Mouse (Mus musculus) kidney, adult 11 months (tissue): Measurements from ENCODE around the gene Fstl5.
"Not testable (repeated sequence)": the region's sequence is repeated elsewhere in the genome, so short reads cannot be mapped to it uniquely, and the experiment has no call there.

Experiments used
- DNase-seq: peaks from one replicate; pipeline ENCODE4 v3.0.0; 2022

Fstl5 gene

DNA sequence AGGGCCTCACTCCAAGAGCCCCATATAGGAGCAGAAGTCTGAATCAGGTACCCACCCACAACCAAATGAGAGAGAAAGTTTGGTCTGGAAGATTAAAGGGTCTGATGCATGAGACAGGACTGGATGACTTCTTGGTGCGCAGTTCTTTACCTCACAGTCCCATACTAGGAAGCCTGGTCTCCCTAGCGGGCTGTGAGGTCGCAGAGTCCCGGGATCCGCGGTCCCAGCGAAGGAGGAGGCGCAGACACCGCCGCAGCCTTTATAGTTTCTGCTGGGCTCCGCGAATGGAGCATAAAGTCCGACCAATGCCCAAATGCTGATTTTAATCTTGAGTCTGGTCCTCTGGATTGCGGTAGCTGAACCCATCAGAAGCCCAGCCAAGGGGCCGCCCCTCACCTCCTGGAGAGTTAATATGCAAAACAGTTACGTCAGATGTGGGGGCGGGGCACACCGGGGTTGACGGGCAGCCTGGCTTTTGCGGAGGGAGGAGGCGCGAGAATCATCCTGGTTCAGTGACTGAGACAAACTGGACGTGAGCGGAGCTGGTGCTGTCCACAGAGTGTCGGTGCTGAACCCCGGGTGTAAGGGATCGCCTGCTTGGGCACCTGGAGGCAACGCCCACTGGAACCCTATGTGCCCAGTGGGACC lies at the start of gene Fstl5:
Gene Fstl5, plus strand, starts transcription at position 211 of the 648 bp plus-strand sequence.
- DNase-seq = peak; percentile 11

DNA sequence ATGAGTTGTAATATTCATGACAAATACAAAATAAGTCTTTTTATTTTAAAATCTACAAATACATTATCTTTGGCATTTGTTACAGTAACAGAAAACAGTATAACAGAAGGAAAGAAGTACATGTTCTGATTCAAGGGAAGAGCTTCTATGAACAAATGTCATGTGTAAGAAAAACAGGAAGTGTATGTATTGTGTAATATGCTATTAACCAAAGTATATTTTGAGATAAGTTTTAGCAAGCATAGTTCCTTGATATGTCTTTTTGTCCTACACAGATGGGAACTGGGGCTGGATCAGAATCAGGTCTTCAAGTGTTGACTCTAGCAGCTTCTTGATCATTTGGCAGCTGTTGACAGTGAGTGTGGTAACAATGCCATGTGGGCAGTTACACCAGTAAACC lies 48.5 kb upstream of the Fstl5 start:
- DNase-seq = no peak

DNA sequence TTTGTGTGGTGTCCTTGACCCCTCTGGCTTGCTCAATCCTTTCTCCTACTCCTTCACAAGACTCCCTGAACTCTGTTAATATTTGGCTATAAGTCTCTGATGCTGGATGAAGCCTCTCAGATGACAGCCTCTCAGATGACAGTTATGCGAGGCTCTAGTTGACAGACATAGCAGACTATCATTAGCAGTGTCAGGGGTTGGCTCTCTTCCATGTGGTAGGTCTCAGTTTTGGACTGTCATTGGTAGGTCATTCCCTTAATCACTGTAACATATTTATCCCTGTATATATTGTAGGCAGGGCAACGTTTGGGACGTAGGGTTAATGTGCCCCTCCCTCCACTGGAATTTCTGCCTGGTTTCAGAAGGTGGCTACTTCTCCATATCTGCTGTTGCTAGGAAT lies 22.9 kb upstream of the Fstl5 start:
- no peak for DNase-seq

DNA sequence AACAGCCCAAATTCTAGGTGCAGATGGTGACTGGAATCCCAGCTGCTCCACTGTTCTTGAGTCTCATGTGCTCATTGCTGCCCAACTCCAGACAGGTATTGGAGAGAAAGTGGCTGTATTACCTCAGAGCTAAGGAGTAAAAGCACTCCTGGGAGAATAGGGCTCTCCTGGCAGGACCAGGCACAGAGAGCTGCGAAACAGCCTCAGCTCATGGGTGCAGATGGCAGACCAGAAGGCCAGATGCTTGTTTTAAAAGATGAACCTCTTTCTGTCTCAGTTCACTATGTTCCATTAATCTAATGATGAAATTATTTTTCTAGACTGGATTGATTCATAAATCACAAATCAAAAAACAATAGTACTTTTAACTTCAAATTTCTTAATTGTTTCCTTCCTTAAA lies 12.1 kb upstream of the Fstl5 start:
- no peak for DNase-seq

DNA sequence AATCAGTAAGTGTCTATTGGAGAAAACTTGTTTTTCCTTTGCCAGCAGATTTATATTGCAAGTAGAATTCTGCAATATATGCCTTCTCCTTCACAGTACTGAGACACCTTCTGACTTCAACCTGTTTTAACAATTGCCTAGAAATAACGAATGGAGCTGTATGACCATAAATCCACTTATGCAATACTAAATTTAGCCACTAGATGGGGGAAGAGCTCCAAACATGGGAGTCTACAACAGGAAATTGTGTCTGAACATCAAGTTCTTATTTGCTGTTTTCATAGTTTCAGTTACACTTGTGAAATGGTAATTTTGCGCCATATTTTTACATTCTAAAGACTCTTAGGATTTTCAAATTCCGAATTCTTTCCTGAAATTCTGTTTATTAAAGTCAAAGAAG lies 6.2 kb upstream of the Fstl5 start:
- no peak for DNase-seq

DNA sequence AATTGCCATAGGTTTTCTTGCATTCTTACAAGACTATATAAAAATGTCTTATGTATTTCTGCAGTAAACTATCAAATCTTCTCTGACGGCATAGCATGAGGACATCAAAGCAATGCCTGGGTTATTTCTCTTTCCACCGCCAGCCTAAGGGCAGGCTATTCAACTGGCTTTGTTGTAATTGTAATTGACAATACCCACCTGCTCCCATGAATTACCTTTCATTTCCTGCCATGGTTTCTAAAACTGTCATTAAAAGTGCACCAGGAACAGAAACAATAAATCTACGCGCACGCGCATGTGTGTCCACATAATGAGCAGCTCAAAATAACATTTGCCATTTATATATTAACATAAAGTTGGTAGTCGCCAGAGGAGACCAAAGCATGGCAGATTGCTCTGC lies 1.2 kb upstream of the Fstl5 start:
- no peak for DNase-seq

DNA sequence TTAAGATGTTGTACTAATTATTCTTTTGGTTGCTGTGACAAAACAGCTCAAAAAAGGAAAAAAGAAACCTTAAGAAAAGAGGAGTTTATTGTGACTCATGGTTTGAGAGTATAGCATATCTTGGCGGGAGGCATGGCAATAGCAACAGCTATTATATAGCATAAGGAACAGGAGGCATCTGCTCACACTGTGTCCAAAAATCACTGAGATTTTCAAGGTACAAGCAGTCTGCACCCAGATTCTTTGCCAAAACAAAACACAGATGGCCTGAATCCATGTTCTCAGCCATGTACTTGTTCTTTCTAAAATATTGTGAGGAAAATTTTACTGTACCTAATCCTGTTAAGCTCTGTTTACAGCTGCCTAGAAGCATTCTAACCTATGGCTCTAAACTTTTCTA lies 66.4 kb downstream of the Fstl5 start:
- DNase-seq = no peak

DNA sequence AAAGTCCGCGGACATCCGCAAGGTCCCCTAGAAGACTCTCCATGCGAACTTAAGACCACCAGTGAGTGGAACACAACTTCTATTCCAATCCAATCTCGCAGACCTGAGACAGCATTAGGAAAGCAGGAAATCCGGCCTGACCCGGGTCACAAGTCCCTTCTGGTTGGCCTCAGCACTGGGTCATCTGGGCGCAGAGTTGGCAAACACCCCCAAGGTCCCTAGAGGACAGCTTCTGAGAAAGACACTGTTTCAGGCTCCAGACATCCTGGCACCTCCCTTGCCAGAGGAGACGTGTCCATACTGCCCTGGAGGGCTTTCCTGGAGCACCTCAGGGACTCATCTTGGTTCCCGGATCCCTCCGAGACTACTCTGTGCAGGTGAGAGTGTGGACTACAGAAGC lies 73.8 kb downstream of the Fstl5 start:
- DNase-seq = no peak

DNA sequence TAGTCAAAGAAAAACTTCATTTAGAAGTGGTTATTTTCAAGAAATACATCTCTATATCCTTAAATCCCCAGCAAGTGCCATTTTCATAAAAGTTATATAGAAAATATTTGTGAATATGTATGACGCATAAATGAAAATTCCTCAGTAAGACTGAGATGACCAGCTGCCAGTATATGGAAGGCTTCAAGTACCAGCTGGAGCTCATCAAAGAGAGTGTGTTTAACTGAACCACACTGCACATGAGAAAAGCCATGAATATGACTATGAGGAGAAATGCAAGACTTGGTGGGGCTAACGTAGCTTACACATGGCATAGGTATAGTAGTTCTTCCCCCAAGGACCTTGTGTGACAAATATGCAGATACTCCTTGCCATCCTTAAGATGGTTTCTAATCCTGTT lies 164.8 kb downstream of the Fstl5 start:
- no peak for DNase-seq

DNA sequence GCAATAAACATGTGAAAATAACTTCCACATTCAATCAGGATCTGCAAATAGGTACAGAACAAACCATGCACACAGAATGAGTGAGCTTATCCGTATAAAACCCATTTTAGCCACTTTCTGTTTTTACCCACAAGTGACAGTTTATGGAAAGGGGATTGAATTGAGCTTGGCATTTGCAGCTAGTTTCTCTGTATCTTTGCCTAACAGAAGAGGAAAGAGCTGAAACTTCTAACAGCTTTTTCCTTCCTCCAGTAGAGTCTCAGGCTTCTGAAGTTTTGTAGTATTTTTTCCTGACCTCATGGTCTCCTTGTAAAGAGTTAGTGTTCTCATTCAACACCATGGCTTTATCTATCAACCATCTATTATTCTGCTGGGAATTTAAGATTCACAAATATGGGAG lies 177.3 kb downstream of the Fstl5 start:
- no peak for DNase-seq

DNA sequence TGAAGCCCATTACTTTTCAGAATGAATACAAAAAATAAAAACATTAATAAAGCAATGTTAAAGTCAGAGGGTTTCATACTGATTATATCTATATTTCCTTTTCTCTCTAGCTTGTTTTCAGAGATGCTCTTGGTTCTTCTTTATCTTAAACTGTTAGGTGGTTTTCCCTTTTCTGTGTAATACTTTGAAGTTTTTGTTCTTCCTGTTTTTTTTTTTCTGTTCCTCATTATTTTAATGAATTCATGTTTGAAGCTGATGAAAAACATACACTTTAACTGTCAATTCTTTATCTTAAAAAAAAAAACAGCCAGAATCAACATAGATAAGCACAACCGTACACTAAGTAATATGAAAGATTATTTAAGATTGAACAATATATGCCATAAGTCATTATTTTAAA lies 218.9 kb downstream of the Fstl5 start:
- DNase-seq = no peak

DNA sequence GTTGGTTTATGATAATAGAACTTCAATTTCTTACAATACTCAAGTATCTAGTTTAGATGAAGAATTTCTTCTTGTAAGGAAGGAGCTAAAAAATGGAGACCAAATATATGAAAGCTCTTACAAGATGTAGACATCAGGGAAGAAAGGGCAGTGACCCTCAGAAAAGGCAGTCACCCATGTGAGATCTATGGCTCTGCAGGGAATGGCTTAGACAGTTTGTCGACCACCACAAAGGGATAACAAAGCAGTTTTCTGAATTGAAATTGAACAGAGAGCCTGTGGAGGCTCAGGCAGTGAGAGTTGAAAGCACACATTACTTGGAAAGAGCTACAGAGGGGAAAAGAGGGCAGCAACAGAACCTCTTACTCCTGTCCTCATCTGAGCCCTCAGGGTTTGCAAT lies 220.3 kb downstream of the Fstl5 start:
- DNase-seq = no peak

DNA sequence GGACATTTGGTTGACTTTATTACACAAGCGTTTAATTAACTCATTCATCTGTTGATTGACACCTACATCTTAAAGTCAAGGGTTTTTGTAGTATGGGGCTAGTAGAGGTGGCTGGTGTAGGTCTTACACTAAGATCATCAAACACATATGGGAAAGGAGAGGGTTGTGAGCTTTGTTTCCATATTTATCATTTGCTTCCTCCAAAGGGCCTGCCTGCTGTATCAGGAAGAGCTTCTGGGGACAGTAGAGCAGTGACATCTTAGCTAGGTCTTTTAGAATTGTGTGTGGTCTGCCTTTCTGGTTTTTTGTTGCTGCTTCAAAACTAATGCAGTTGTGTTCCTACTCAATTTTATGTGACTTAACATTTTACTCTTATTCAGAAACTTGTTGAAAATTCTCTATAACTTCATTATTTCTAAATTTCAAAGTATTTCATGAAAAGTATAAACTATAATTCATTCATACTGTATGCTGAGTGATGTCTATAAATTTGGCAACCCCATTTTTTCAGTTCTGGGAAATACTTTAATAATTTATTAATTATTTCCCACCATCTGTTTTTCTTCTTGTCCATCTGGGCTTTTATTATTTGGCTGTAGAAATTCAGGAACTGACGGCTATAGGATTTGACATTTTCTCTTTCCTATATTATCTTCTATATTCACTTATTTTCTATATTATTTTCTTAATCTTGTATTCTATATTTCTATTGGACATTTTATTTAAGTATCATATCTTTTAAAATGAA lies 227.1 kb downstream of the Fstl5 start:
- no peak for DNase-seq

DNA sequence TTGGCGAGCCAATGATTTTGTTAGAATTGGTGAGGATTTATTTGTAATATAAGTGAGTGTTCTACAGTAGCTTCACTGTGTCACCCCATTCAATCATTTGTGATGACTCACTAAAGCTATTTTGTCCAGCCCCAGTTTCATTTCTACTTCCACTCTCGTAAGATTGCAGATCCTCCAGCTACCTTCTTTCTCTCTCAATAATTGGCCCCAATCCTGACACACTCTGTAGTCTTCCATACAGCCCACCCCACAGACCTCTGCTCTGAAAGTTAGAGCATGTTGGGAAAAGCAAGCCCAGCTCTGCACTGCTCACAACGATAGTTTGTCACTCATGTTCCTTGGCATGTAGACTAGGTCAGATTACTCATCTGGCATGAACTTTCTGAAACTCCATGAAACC lies 242.9 kb downstream of the Fstl5 start:
- DNase-seq = no peak

DNA sequence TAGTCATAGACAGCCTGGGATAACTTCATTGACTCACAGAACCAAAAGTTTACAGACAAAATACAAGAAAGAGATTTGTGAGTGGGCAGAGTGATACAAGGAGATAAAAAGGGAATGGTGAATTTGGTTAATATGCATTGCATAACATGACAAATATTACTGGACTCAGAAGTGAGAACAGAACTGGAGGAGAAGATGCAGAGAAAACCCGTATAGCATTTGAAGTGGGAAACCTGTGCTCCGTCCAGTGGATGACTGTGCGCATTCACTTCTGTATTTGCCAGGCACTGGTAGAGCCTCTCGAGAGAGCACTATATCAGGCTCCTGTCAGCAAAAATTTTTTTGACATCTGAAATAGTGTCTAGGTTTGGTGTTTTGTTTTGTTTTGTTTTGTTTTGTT lies 245.5 kb downstream of the Fstl5 start:
- no peak for DNase-seq

DNA sequence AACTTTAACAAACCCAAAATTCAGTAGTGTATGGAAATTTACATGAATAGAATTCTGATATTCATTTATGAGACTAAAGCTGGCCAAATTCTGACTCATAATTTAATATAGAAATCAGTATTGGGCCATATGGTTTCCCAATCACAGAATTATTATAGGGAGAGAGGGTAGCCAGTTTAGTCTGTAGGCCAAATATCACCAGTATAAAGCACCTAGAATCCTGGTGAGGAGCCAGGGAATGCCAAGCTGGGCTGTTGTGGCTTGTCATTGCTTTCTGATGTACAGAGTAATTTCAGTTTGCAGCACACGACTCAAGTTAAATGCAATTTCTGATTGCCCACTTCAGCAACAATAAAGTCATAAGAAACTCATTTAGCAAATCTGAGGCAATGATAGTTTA lies 248.4 kb downstream of the Fstl5 start:
- no peak for DNase-seq

DNA sequence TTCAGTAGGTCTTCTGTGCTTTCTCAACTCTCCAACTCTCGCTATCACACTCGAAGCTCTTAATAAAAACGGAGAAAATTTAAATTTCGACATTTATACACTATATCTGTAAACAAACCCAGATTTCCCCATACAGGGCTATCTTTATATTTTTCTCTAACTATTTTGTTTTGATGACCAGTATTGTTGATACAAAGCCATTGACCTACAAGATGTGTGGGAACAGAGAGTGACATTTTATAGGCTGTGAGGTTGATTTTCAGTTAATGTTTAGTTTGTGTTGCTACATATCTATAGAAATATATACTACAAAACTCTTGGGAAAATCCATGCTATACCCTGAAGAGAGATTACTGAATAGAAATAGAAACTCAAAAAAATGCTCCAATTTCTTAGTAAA lies 262.9 kb downstream of the Fstl5 start:
- DNase-seq = no peak

DNA sequence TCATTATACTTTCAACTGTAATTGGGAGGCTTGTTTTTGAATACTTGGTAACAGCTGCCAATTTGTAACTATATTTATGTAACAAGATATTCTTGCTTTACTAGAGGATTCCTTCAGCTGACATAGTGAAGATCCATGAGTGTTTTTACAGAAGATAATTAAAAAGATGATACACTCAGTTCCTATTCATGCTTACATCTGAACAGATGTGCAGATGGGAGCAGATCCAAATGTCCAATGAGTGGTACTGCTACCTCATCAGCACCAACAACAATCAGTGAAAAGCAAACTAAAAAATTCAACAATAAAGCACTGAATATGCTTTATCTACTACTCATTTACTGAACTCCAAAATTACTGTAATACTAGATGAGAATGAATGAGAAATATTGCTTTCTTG lies 292.9 kb downstream of the Fstl5 start:
- no peak for DNase-seq

DNA sequence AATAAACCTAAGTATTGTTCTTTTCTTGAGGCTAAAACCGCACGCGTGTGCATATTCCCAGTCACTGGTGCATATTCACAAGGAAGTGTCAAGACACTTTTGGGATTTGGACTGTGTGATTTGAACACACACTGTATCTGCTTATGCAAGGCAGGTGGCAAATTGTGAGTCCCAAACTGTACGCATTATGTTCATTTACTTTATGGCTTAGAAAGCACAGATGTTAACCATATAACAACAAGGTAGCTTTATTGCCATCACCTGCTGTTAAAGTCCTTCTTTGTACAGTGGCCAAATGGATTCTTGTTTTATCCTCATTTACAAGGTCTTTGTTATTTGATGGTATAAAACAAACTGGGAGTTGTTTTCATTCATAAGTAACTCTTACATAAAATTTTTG lies 295.8 kb downstream of the Fstl5 start:
- DNase-seq = no peak

DNA sequence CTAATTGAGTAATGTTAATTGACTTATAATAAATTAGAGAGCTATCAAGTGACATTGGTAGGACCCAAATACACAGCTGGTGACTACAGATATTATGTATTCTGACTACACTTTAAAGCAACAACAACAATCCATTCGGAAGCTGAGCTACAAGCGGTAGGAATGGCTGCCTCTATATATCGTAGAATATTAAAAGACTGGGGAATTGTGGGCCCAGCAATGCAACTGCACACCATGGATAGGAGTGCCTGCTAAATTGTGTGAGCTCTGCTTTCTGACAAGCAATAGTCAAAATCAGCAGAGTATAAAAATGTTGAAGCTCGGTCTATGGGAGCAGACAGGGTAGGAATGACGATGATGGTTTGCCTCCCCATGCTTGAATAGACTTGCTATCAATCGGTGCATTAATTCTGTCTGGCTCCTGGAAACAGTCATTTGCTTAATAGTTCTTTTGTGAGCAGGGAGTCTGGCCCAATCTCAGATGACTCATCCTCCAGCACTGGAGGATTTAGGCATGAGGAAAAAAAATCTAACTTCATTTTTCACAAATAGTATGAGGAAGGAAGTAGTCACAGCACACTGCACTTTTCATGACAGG lies 354.8 kb downstream of the Fstl5 start:
- DNase-seq = no peak

DNA sequence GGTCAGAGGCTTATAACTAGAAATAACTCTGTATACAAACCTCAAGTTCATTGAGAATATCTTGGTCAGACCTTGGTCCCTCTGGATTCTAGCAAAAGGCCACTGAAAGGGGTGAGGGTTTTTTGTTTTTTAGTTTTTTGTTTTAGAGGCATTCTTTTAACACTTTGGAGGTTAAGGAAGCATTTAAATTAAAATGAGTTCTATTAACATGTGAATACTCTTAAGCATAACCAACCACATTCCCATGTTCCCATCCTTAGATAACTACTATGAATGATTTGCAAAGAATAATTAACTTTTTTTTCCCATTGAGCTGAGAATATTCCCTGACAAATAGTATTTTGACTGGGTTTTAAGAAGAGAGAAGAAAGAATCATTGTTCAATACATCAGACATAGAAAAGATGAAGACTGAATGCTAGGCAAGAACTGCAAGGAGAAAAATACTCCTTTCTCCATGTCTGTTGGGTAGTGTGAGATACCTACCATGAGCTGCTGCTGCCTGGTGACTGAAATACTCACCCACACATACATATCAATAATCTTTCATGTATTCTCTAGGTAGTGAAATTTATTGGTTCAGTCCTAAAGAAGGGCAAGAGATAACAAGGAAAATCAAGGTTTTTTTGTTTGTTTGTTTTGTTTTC lies 393.3 kb downstream of the Fstl5 start:
- DNase-seq = no peak

DNA sequence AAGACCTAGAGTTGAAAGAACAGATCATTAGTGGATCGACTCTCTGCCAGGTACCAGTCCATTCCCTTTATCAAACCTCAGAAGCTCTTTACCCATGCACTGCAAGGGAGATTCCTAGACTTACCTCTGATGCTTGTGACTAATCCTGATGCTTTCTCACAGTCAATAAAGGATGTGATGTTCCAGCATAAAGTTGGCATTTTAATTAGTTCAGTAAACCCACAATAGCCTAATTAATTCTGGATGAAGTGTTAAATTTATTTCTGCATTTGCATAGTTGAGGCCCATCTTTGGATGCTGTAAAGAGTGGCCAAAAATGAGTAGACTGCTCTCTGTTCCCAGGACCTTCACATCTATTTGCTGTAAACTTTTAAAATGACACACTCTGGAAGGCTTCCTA lies 394.1 kb downstream of the Fstl5 start:
- no peak for DNase-seq

DNA sequence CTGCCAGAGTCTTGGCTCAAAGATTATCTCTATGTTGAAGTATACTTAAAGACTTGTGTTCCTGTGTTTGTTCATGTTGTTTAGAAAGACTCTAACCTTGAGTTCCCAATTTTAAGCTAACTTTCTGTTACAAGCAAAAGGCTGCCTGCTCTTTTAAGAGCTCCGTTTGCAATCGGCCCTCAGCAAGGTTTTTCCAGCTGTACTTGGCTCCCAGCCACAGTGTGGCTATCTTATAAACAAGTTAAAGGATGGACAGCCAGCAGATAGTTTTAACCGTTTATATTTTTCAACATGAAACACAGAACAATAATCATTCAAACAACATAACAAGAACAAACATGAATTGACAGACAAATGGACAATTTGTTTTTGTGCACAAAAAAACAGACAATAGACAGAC lies 433.8 kb downstream of the Fstl5 start:
- not testable (repeated sequence) for DNase-seq

DNA sequence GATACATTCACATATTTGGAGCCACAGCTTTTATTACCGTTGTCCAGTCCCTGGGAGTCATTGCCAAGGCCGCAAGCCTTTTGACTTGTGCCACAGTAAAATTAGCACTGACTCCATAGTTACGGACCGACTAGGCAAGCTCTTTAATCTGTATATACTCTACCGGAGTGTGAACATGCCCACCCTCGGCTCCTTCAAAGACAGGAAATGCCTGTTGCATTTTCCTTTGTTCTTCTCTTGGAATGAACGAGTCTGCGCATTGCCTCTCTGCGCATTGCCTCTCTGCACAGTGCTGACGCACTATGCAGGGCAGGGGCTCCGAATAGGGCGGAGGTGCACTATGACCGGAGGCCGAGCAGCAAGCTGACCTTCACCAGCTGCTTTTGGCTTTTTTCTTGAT lies 434.7 kb downstream of the Fstl5 start:
- DNase-seq = no peak
